Mouse (Mus musculus): ENCODE measurements at regions not wholly inside any gene's neighbourhood (a gene's known extent, or its start where the extent isn't known, plus 50 kb on each side); places are given as distances from the start of the nearest gene placed in this dataset.

DNA sequence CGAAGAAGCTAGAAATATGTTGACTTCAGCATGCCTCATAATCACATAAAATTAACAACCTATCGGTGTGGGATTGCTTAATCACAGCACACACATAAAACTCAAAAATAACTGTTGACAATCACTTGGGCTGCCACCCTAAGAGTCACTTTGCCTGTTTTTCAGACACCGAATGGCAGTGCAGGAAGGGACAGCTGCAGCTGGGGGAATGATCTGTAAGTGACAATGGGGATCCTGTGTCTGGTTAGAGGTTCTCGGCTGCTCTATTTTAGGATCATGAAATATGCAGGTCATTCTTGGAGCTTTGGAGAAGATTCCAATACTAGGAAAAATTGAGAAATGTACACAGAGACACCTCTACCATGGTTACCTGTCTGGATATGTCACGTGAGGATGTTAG is 54.4 kb upstream of the Tcf12 start:
- no peak for TF ChIP-seq CTCF (IDR thresholded peaks at IDR 0.05; ENCODE audit: low read depth)
- TF ChIP-seq EP300 (optimal IDR thresholded peaks at IDR 0.05), result no peak
